Comparison of ENCODE assay signal across 1 mouse cellular context in the genomic region with DNA sequence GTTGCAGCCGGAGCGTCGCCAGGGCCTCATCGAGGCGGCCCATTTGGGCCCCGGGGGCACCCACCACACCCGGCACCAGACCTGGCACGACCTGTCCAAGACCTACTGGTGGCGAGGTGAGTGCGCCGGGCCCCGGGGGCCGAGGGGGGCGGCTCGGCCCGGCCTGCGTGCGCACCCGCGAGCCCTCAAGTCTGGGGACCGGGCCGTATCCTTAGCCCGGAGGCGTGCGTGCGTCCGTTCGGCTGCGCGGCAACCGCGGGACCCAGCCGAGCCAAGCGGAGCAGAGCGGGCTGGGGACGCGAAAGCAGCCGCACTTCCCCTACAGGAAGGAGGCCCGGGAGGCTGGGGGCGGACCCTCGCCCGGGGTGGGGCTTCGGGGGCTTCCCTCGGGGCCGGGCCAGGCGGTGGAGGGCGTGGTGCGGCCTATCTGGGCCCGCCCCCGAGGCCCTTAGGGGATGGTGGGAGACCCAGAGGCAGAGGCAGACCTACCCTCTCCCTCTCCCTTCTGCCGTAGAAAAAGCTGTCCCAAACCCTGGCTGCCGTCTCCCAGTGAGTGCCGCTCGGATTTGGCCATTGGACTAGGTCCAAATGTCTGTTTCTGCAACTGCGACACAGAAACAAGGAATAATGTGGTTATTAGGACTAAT.
A peak's percentile ranks its signal among the peaks of the same experiment; 100 is the strongest.
TF ChIP-seq lines count a peak whose summit lies in the region.

No protein-coding gene starts in this region.

TF ChIP-seq in CH12.LX, 34 proteins besides CTCF, POLR2A, EP300 and RAD21:
- TF ChIP-seq USF2 (conservative IDR thresholded peaks at IDR 0.05; ENCODE audit: low read depth, low read length) (no peak), MAFK (IDR thresholded peaks at IDR 0.05; ENCODE audit: insufficient replicate concordance, low read length) (no peak), SIN3A (IDR thresholded peaks at IDR 0.05; ENCODE audit: low read length) (peak; percentile 68), ELF1 (IDR thresholded peaks at IDR 0.05; ENCODE audit: low read depth, low read length) (peak; percentile 56; the same call in 1 of the 2 replicates), SMC3 (IDR thresholded peaks at IDR 0.05; ENCODE audit: low read depth, low read length) (no peak), MAX (IDR thresholded peaks at IDR 0.05; ENCODE audit: low read length) (0 out of 2 replicates have a peak, but pooled peaks have one; percentile 7), USF1 (IDR thresholded peaks at IDR 0.05; ENCODE audit: low read depth, low read length) (no peak), MAZ (IDR thresholded peaks at IDR 0.05; ENCODE audit: low read depth, low read length) (peak; percentile 74), MEF2A (IDR thresholded peaks at IDR 0.05; ENCODE audit: borderline replicate concordance, low read depth, low read length) (no peak), RCOR1 (conservative IDR thresholded peaks at IDR 0.05; ENCODE audit: low read depth, low read length) (no peak), TBP (conservative IDR thresholded peaks at IDR 0.05; ENCODE audit: low read depth, low read length) (0 out of 2 replicates have a peak, but pooled peaks have one; percentile 17), JUND (conservative IDR thresholded peaks at IDR 0.05; ENCODE audit: low read depth, low read length) (no peak), ZMIZ1 (IDR thresholded peaks at IDR 0.05; ENCODE audit: low read depth, low read length) (peak; percentile 59), KAT2A (IDR thresholded peaks at IDR 0.05; ENCODE audit: insufficient replicate concordance, low read length) (0 out of 2 replicates have a peak, but pooled peaks have one; percentile 37), ZKSCAN1 (IDR thresholded peaks at IDR 0.05; ENCODE audit: borderline replicate concordance, low read depth, low read length) (no peak), IRF4 (IDR thresholded peaks at IDR 0.05; ENCODE audit: low read depth, low read length) (peak; percentile 28; the same call in 1 of the 2 replicates), JUN (IDR thresholded peaks at IDR 0.05; ENCODE audit: insufficient read depth, low read depth, low read length) (no peak), POLR2AphosphoS2 (IDR thresholded peaks at IDR 0.05; ENCODE audit: low read depth, low read length) (no peak), MYC (IDR thresholded peaks at IDR 0.05; ENCODE audit: low read depth, low read length) (no peak), CHD2 (IDR thresholded peaks at IDR 0.05; ENCODE audit: low read length) (no peak; the same call in 1 of the 2 replicates), NRF1 (IDR thresholded peaks at IDR 0.05; ENCODE audit: low read depth, low read length) (peak; percentile 56), ZC3H11A (IDR thresholded peaks at IDR 0.05; ENCODE audit: low read depth, low read length) (no peak), E2F4 (IDR thresholded peaks at IDR 0.05; ENCODE audit: insufficient replicate concordance, low read depth, low read length) (no peak), CHD1 (IDR thresholded peaks at IDR 0.05; ENCODE audit: low read depth, low read length) (peak; percentile 14; the same call in 1 of the 2 replicates), BHLHE40 (IDR thresholded peaks at IDR 0.05; ENCODE audit: low read depth, low read length) (no peak), ETS1 (conservative IDR thresholded peaks at IDR 0.05; ENCODE audit: low read depth, low read length) (0 out of 2 replicates have a peak, but pooled peaks have one; percentile 8), NELFE (IDR thresholded peaks at IDR 0.05; ENCODE audit: low read depth, low read length) (peak; percentile 49; the same call in 1 of the 2 replicates), PAX5 (IDR thresholded peaks at IDR 0.05; ENCODE audit: low read length) (no peak), TCF12 (IDR thresholded peaks at IDR 0.05; ENCODE audit: low read depth, low read length) (peak; percentile 61), GABPA (IDR thresholded peaks at IDR 0.05; ENCODE audit: insufficient replicate concordance, low read depth, low read length) (no peak), MXI1 (IDR thresholded peaks at IDR 0.05; ENCODE audit: low read depth, low read length) (peak; percentile 52), ZNF384 (IDR thresholded peaks at IDR 0.05; ENCODE audit: low read depth, low read length) (no peak), HCFC1 (IDR thresholded peaks at IDR 0.05; ENCODE audit: low read depth, low read length) (peak; percentile 71), UBTF (IDR thresholded peaks at IDR 0.05; ENCODE audit: low read depth, low read length) (peak; percentile 85)
